7 mouse cellular contexts compared by ENCODE assay signal in genomic region chr19:53066934-53067333, GRCm38 (mm10). TPM values are rescaled to one million over a fixed set of nuclear protein-coding genes. Genes with fewer than 3 reads are reported as not detected.
A peak's percentile ranks its signal among the peaks of the same experiment; 100 is the strongest.
DNase-seq lines count a peak whose midpoint lies in the region; ATAC-seq and TF ChIP-seq lines count a peak whose summit lies in the region.

No protein-coding gene starts in this region.

- no peak for TF ChIP-seq CTCF in intestine, postnatal 0 days (IDR thresholded peaks at IDR 0.05; ENCODE audit: low read depth)

- H3K27me3 ChIP-seq in intestine, postnatal 0 days (replicated peaks; ENCODE audit: control insufficient read depth, insufficient read depth, low read length) = no peaks in the 10 kb centered on the region

- peak; percentile 26; the same call in 1 of the 2 replicates for ATAC-seq in intestine, postnatal 0 days

- no peak overlapping the region for H3K27ac ChIP-seq in intestine, postnatal 0 days (ENCODE audit: low read depth, low read length)

- no peaks in the 10 kb centered on the region for H3K4me1 ChIP-seq in intestine, postnatal 0 days (replicated peaks; ENCODE audit: control insufficient read depth, insufficient read depth, low read length)

- no peaks in the 10 kb centered on the region for H3K36me3 ChIP-seq in intestine, postnatal 0 days (ENCODE audit: control insufficient read depth, insufficient read depth)

- H3K9ac ChIP-seq in intestine, postnatal 0 days (ENCODE audit: low read depth, low read length) = no peak overlapping the region

- no peaks in the 10 kb centered on the region for H3K9me3 ChIP-seq in intestine, postnatal 0 days (ENCODE audit: control insufficient read depth)

- WGBS in intestine, postnatal 0 days = 55% methylated on average over 10 of the region's 10 CpGs

- 0 out of 2 replicates have a peak overlapping the region, but pooled peaks have one; percentile 17 for H3K4me2 ChIP-seq in intestine, postnatal 0 days (replicated peaks; ENCODE audit: low read depth)

- no peak overlapping the region for H3K4me3 ChIP-seq in intestine, postnatal 0 days (ENCODE audit: low read depth, low read length)

- DNase-seq in adipocyte (ENCODE audit: low spot score) = peak; percentile 93
- DNase-seq in gastrocnemius, adult 8-10 months (ENCODE audit: low spot score in 2 of 2) = peak; percentile 48 to 53
- peak; percentile 26 for DNase-seq in lung, postnatal 14 days
- DNase-seq in cerebellum, postnatal 25 days = no peak
- DNase-seq in cerebellum, adult 9-10 months = no peak
- no peak for DNase-seq in right cerebral cortex, postnatal 4 days

RNA-seq across cellular contexts. Expression of gene Xpnpep1, which starts 26.9 kb away (rescaled TPM):
- 10 to 100 TPM; 37.7 to 45.2 (median 39.7) TPM for total RNA-seq in gastrocnemius, adult 8-10 months (2022)
- polyA plus RNA-seq in intestine, postnatal 0 days (2015; fragmentation: Nextera tagmentation; extraction: Ambion mirVana) = 333 and 357 TPM in 2 replicates

Comparison
In these comparisons a context has a peak if more than half of its experiments do, and no peak if none do; other contexts are left out.
1. DNase-seq: peak in adipocyte (single experiment), gastrocnemius, adult 8-10 months (2 of 2) and lung, postnatal 14 days (single experiment); none in cerebellum, postnatal 25 days (0 of 2), cerebellum, adult 9-10 months (single experiment) and right cerebral cortex, postnatal 4 days (single experiment).